Mouse (Mus musculus) layer of hippocampus, postnatal 14 days (tissue): ENCODE results near the gene Fign. TPM values are rescaled to one million over a fixed set of nuclear protein-coding genes. Genes with fewer than 3 reads are reported as not detected.
A peak's percentile ranks its signal among the peaks of the same experiment; 100 is the strongest.

Source experiments
- DNase-seq, 2 experiments: peaks; one replicate each; pipeline ENCODE4 v3.0.0; 2021 to 2022; ENCODE audit warnings: low spot score in 2 of 2, mixed read lengths in 1 of 2
- long read RNA-seq, 2 experiments: library from polyadenylated mRNA; stranded (forward); transcript quantifications; one replicate each; pipeline ENCODE4 v2.0.0; 2021
- total RNA-seq, 2 experiments: library from RNA; stranded (reverse); gene quantifications; 2 replicates each; pipeline ENCODE4 v1.2.3; 2021

Gene Fign
- 1 to 10 TPM; 1.8 to 2.5 TPM for total RNA-seq
- long read RNA-seq, experiment 1, partial matches to known transcripts: 0 of 1 reads
- long read RNA-seq, experiment 1, other reads (novel, unspliced or antisense): 0 of 1 reads
- long read RNA-seq, experiment 2: 0 reads

DNA sequence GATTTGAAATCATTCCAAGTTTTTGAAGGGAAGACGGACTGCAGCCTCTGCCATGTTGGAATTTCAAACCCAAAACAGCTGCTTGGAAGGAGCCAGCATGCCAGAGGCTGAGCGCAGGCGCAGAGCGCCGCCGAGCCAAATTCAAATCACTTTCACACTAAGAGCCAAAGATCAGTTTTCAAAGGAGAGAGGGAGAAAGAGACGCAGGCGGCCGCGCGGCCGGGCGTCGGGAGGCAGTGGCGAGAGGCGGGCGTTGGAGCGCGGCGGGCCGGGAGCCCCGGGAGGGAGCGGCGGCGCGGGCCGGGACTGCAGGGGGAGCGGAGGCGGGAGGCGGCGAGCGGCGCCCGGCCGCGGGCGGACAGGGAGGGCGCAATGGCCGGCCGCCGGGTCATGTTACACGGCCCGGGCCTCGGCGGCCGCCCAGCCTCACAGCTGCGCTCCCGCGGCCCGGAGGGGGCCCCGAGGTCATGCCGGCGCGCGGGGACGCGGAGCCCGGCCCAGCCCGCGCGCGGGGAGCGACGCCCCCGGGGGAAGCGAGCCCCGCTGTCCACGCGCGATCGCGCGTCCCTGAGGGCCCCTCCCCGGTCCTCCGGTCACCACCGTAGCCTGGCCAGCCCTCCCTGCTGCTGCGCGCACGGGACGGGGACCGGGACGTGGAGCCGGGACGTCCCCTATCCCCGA is at the start of gene Fign:
Gene Fign, minus strand, starts transcription at position 102 of the 681 bp plus-strand sequence.
- DNase-seq: peak; percentile 41 to 45

DNA sequence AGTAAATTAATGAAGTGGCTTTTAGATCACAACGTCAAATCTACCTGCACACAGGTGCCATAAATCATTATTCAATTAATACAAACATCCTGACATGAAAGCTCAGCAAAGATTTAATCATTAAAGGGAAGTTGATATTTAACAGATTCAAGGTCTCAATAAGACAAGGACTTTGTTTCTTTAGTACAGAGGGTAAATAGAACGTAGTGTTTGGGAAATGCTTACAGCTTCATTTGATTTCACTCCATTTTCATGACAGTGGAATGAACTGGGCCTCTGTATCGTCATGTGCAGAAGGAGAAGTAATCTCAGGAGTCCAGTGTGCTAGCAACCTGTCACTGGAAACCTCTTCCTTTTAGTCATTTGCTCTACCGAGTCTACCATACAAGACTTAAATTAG is 35.8 kb upstream of the Fign start:
- no peak for DNase-seq

DNA sequence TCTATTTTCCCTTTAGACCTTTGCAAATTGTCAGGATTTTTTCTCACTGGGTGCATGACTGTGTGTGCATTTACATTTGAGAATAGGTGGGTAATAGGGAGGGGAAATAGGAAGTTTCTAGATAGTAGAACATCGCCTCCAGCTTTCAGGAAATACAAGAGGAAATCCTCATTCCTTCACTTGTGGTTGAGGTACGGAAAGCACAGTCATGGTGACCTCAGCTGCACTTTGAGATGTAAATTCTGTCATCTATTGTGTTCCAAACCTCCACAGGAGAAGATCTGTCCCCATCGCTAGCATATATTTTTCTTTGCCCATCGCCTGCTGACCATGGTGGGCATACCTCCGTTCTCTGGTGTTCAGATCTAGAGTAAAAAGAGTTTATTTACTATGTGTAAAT is 22.7 kb upstream of the Fign start:
- DNase-seq: no peak

DNA sequence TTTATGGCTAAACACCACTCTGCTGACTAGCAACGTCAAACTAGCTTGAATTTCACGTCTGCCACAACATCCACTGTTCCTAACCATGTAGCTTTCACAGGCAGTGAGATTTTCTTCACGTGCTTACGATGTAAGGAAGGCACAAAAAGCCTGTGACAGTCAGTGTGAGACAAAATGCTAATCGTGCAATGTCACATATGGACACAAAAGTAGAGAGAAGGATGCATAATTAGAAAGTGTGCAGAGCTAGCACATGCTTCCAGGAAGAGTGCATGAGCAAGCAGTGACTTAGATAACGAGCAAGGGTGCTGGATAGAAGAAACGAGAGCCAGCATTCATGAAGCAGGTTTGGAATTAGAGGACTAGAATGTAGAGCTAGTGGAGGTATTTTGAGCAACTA is 18.8 kb upstream of the Fign start:
- no peak for DNase-seq

DNA sequence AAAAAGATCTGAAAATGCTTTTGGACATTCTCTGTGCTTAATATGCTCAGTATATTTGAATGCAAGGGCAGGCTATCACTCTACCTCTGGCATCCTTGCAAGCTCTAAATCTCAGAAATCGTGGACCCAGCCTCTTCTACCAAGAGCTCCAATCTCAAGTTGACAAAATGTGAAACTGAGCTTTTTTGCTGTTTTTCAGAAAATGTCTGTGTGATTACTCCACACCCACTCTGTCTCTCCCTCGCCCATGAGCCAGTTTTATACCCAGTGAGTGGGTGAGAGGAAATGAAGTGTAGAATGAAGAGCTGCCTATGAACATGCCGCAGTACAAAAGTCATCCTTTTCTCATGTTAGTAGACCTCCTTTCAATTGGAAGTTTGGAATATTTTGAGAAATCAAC is 13.3 kb upstream of the Fign start:
- no peak for DNase-seq

DNA sequence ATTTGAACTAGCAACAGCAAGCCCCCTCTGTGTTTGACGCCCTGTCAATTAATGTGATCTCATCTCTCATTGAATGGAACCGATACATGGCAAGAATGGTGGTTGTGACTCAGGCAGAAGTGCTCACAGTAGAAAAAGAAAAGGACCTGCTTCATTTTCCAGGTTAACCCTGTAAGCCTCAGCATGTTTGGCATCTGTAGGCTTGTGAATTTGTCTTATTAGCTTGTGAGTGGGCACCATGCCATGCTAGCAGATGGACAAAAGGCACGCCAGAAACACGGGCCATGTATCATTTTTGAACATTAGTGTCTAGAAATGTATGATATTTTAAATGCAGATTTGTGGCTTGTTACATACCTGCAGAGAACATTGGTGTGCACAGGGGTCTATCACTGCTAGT is 12.0 kb upstream of the Fign start:
- no peak for DNase-seq

DNA sequence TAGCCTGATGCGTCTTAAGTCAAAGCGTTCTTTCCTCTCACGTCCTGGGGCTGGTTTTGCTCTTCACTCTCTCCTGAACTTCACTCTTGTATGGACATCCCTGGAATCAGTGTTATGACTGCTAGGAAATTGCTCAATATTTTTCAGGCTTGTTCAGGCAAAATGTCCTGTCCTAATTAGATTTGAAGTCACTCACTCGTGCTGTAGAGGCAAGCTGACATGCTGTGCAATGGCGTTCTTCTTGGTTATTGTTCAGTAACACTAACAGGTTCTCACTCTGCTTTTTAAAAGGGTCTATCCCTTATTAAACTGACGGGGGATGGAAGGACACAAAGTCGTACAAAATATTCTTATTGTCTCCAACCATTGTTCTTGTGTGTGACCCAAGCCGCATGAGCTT is 10.2 kb upstream of the Fign start:
- no peak for DNase-seq

DNA sequence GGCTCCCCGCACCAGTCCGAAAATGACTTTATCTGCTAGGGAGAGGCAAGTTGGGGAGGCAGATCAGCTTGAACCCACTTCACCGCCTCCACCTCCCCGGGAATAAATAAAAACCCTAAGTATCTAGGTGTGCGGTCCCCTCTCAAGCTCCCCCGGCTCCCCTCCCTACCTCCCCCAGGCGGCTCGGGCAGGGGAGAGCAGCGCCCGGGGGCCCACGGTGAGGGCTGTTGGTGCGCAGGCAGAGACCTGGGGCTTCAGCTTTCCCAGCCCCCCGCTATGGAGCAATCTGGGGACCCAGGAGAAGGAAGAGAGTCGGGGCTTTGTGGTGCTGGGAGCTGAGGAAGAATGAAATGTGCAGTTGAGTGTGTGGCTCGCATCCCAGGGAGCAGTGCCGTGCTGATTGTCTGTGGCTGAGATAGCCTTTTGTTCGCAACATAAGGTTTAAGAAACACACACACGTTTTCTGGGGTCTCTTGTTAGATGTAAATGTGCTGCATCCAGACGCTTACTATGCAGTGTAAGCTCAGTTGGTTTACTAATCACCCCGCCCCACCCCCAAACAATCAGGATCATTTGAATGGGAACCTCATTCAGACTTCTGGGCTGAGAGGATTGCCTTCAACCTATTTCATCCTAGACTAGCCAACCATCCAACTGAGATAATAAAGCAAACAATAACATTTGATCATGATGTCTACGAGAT is 931 bp upstream of the Fign start:
- no peak for DNase-seq

DNA sequence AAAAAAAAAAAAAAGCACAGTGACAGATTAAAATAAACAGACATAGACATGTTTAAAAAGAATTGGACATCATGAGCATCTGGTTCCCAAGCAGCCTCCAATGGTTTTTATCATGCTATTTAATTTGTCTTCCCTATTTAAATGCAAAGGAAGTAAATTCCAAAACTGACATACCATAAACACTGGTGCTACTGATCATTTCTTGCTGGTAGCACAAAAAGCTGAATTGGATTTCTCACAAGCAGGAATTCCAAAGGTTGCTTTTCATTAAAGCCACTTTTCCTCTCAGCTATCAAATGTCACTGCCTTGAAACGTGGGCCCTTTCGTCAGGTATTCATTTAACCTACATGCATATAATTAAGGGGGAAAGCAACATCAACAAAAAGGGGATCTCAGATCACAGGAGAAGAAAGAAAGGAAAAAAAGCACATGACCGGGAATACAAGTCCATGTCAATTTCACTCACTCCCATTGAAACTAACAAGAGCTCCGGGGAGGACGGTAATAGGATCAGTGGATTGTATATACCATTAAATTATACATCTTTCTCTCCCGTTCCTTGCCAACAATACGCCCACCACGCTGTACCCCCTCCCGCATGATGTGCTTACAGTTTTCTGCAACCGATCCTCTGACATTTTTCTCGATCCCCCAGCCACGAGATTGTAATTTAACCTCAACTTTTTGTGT is 972 bp downstream of the Fign start:
- no peak for DNase-seq

DNA sequence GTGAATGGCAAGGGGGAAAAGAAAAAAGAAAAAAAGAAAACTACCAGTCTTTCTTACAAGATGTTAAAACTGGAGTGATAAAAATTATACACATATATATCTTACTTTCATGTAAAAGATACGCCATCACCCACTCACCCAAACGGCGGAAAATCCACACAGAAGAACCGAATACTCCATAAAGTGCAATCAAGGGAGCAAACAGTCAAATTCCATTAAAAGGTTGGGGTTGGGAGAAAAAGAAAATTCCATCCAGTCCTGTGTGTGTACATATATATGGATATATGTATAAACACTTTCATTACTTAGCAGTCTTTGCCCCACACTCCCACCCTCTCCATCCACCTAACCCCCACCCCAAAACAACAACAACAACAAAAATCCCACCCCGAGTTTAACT is 1.7 kb downstream of the Fign start:
- no peak for DNase-seq

DNA sequence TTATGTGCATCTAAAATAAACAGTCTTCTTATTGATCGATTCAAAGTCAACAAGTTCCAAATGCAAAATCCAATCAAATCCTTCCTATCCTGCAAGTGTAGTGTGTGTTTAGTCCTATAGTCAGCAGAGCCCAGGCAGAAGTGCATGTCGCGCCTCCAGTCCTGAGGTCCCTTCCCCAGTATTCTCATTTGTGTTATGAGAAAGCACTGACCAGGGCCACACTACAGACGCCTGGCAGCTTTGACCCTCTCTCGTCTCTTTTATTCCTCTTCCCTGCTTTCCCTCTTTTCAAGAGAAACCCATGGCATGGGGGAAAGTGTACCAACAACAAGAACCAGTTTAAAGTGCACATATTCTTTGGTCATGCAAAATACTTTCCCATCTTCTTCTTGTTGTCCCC is 2.3 kb downstream of the Fign start:
- DNase-seq: no peak

DNA sequence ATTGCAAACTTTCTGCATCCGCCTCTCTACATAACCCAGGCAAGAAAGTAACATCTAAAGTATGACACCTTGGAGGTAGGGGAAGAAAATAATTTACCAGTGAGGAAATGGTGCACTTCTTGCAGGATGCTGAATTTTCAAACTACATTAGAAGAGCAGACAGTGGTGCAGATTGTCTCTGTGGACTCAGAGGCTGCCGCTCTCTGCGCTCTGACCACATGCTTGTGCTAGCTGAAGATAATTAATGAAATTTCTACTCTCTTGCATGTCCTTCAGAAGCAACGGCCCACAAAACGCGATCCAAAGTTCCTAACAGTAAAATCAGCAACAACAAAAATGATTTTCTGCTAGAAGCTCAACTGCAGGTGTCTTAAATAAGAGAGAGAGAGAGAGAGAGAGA is 4.8 kb downstream of the Fign start:
- no peak for DNase-seq

DNA sequence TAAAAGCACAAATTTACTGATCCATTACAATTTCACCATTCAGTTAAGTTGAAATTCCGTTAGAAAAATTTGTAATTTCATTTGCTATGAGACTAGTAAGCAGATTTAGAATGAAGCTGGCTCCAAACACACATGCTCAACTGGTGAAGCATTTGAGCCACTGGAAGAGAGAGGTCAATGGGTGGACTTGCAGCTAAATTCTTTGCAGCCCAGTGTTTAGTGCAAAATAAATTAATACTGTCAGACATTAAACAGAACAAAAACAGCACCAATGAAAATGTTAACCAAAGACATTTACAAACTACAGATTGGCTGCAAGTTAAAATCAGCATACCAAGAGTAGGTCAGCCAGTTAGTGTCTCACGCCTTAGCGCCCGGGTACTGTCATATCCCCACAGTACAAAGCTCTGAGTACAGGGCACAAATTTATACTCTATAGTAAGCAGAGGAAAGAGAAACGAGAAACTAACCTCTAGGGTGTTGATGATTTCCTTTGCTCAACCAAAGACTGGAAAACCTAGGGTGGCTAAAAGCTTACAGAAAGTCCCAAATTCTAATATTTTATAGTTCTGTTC is 13.9 kb downstream of the Fign start:
- no peak for DNase-seq

DNA sequence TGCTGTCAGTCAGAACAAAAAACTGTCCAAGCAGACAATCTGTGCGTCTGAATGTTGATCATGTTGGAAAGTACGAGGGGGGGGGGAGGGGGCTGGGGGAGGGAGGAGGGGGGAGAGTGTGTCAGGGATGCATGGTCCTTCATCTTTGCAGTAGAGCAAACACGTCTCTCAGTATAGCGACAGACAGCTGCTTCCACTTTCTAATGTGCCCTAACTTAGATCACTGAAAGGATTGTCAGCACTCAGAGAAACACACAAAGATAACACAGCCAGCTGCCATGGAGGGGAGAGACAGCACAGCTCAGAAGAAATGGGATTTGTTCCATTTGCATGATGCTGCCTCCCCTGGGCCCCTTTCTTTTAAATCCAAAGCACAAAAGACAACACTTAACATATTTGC is 18.1 kb downstream of the Fign start:
- no peak for DNase-seq

DNA sequence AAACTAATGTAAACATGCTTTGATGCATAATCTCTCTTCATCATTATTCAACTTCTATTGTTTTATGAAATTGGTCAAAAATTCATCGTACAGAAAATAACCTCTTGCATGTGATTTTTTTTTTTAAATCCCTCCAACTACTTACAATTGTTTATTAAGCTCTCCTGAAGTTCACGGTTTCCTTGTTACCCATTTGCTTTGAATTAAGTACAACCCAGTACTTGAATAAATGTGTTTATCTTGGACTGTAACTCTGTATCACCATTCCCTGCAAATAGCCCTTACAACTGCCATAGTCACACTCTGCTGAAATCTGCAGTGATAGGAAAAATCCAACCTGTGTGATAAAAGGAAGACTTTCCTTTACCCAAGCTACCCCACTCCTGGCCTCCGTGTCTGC is 19.3 kb downstream of the Fign start:
- no peak for DNase-seq

DNA sequence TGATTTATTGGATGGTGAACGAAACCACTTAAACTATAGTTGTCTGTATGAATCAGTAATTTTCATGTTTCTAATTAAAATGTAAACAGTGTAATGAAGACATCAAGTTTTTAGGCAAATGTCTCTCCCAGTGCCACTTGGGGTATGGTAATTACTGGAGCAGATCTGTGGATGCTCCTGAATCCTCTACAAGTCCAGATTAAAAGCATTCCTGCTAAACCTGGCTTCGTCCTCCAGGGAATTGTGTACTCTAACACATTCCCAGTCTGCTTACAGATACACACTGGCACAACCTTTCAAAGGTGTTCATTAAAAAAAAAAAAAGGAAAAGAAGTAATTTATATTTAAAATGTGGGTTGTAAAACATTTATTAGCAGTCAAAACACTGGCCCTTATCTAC is 20.0 kb downstream of the Fign start:
- DNase-seq: no peak

DNA sequence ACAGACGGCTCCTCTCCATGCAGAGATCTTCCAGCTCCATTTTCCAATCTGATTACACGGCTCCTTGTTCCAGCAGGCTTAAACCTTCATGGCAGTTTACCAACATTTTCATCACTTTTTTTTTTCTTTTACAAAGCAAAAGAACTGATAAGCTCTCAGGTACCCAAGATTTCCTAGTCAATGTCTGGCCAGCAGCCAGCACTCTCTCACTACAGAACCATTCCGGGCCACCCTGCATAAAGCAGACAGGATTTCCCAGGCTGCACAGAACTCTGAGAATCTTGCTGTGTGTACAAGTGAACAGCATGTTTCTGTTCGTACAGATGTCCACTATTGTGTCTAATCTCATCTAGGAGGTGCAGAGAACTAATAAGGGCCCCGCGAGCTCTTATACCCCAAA is 22.0 kb downstream of the Fign start:
- DNase-seq: no peak

DNA sequence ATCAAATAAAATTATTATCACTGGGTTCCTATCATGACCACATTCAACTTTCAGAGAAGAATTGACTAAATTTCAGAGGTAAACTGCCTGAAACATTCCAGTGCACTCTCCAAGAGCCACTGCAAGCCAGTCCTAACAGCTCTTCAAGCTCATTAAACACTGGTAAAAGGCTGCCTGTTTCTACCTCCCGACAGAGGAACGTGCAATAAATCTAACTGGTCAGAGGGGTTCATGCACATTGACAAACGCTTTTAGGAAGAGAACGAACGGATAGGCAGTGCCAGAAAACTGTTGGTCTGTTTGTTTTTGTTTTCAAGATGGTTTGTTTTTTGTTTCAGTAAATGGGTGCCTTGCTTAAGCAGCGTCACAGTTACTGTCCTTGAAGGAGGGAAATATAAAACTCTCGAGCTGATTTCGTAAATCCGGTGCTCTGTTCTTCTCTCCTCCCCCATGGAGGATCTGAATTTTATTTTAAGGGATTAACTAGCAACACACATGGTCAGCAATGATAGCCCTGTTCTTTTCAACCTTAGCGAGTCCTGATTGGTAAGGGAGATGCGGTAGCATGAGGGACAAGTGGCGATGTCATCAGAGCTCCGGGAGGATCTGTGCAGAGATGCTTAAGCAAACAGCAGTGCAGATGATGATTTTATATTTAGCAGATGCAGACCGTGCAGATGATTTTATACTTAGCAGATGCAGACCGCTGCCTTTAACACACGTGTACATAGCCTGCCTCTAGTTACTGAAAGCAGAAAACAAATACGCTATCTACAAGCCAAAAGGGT is 23.0 kb downstream of the Fign start:
- no peak for DNase-seq

DNA sequence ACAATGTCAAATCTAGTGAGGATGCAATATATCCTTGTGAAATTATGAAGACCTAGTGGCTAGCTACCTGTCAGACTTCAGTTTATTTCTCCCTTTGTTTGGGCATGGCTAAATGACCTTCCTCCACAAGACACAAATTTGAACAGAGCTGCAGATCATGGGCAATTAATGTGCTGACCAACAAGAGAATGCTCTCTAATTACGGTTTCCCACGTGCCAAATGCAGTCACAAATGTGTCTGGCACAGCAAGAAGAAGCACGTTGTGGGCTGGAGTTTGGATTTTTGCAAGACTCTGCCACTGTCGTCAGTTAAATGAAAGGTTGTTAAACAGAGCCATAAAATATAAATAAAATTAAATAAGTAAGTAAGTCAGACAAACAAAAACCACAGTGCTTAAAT is 25.7 kb downstream of the Fign start:
- DNase-seq: no peak

DNA sequence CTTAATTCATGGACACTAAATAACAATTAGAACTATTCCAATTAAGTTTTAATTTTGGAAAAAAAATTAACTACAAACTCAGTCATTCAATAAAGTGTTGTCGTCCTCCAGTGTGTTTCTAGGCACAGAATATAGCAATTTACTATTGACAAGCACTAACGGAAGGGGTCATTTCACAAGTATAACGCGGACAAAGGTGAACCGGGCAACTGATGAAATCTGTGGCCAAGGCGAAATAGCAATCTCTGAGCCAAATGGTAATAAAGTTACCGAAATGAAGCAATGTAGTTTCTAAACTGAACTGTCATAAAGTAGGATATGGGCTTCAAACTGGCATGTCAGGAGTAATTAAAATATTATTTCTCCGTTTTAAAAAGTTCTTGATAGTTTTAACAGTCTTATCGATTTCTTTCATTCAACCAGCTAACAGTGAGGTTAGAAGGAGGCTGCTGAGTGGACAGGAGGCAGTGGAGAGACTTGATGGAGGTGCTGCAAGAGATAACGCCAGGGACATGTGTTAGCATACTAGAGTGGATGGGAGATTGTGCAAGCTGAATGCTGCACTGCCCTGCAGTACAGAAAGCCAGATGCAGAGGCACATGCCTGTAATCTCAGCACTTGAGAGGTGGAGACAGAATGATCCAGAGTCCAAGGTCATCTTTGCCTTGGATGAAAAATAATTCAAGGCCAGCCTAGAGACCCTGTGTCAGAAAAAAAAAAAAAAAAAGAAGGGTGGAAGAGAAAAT is 27.7 kb downstream of the Fign start:
- DNase-seq: no peak
